Mouse (Mus musculus): Measurements from ENCODE around the gene Lingo2.

DNA sequence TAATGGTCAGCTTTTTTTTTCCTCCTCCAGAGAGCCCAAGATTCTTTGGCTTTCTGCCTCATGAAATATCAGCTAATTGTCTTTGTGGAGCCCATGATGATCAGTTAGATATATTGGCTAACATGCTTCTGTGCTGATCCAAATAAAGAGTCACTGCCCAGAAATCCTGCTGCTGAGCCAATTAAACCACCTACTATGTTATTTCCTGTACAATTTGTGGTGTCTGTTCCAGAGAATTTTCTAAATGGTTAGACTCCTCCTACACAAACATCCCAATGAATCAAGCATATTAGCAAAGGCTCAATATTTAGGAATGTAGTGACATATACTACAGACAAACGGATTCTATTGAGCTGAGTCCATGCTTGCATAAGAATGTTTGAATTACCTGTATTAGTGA is 619.8 kb downstream of the Lingo2 start:
- no peak for TF ChIP-seq ETS1 (IDR thresholded peaks at IDR 0.05; ENCODE audit: low read depth, low read length)
- no peak for TF ChIP-seq CTCF (IDR thresholded peaks at IDR 0.05 in 2 of 3, conservative IDR thresholded peaks at IDR 0.05 in 1 of 3; ENCODE audit: control insufficient read depth in 1 of 3, insufficient read depth in 1 of 3, low read depth in 2 of 3, low read length in 3 of 3, poor library complexity in 1 of 3, severe bottlenecking in 1 of 3)
- TF ChIP-seq HCFC1 (IDR thresholded peaks at IDR 0.05; ENCODE audit: low read depth, low read length): no peak

Measured in MEL (cell line).